Mouse (Mus musculus): ENCODE measurements around the gene Snx8. TPM values are rescaled to one million over a fixed set of nuclear protein-coding genes. Genes with fewer than 3 reads are reported as not detected.
A peak's percentile ranks its signal among the peaks of the same experiment; 100 is the strongest.

The Snx8 gene
- polyA plus RNA-seq, 1 experiment, result 20.0 TPM

- Histone ChIP-seq H3K4me3 (replicated peaks; ENCODE audit: extremely low read depth, low read depth, low read length) (no peak overlapping the region), H3K4me1 (ENCODE audit: control insufficient read depth, insufficient read depth, low read length) (no peaks in the 10 kb centered on the region; the same call in 1 of the 2 replicates)
- no peak for DNase-seq
- 31% methylated on average over 2 of the region's 2 CpGs for WGBS
- TF ChIP-seq POLR2A (IDR thresholded peaks at IDR 0.05; ENCODE audit: borderline replicate concordance, extremely low read depth, low read depth, low read length) (no peak), CTCF (IDR thresholded peaks at IDR 0.05; ENCODE audit: insufficient read depth, low read length) (no peak)
These were observed 55.4 kb downstream of the Snx8 start for GRCm38 (mm10) chr5:140333631-140334030.

- no peak for DNase-seq
- no peak overlapping the region for H3K4me3 ChIP-seq (replicated peaks; ENCODE audit: extremely low read depth, low read depth, low read length)
- TF ChIP-seq POLR2A (IDR thresholded peaks at IDR 0.05; ENCODE audit: borderline replicate concordance, extremely low read depth, low read depth, low read length) (no peak), CTCF (IDR thresholded peaks at IDR 0.05; ENCODE audit: insufficient read depth, low read length) (no peak)
- 31% methylated on average over 4 of the region's 4 CpGs for WGBS
- no peaks in the 10 kb centered on the region; the same call in 1 of the 2 replicates for H3K4me1 ChIP-seq (ENCODE audit: control insufficient read depth, insufficient read depth, low read length)
These were observed 56.5 kb downstream of the Snx8 start for GRCm38 (mm10) chr5:140332519-140332918.

GRCm38 (mm10) chr5:140331615-140332512 is 57.2 kb downstream of the Snx8 start, which contains the start of gene Mrm2:
Gene Mrm2, minus strand, starts transcription at chr5:140331898.
- H3K4me3 ChIP-seq (replicated peaks; ENCODE audit: extremely low read depth, low read depth, low read length), result peak within 1 kb of the TSS; percentile 90
- H3K4me1 ChIP-seq (ENCODE audit: control insufficient read depth, insufficient read depth, low read length), result no peaks in the 10 kb centered on the region; the same call in 1 of the 2 replicates
- DNase-seq, result peak; percentile 85
- TF ChIP-seq CTCF (IDR thresholded peaks at IDR 0.05; ENCODE audit: insufficient read depth, low read length) (peak; percentile 83), POLR2A (IDR thresholded peaks at IDR 0.05; ENCODE audit: borderline replicate concordance, extremely low read depth, low read depth, low read length) (peak; percentile 78; the same call in 1 of the 2 replicates)
- WGBS, result 1% methylated on average over 39 of the region's 39 CpGs

- H3K4me1 ChIP-seq (ENCODE audit: control insufficient read depth, insufficient read depth, low read length), result 0 out of 2 replicates have a peak, but pooled peaks cover 4% of the 10 kb centered on the region
- H3K4me3 ChIP-seq (replicated peaks; ENCODE audit: extremely low read depth, low read depth, low read length), result no peak overlapping the region
- TF ChIP-seq CTCF (IDR thresholded peaks at IDR 0.05; ENCODE audit: insufficient read depth, low read length) (no peak), POLR2A (IDR thresholded peaks at IDR 0.05; ENCODE audit: borderline replicate concordance, extremely low read depth, low read depth, low read length) (no peak)
- 73% methylated on average over 5 of the region's 5 CpGs for WGBS
- DNase-seq, result no peak
These were observed 65.0 kb downstream of the Snx8 start for GRCm38 (mm10) chr5:140324058-140324457.

- under 1% methylated on average over 17 of the region's 17 CpGs for WGBS
These were observed 67.1 kb downstream of the Snx8 start for GRCm38 (mm10) chr5:140321756-140322575.

GRCm38 (mm10) chr5:140321042-140321755 is 67.9 kb downstream of the Snx8 start, which contains the start of the genes Mad1l1 and Nudt1:
Gene Mad1l1, minus strand, starts transcription at chr5:140321552.
Gene Nudt1, plus strand, starts transcription at chr5:140321656.
- TF ChIP-seq POLR2A (IDR thresholded peaks at IDR 0.05; ENCODE audit: borderline replicate concordance, extremely low read depth, low read depth, low read length) (peak; percentile 81; the same call in 1 of the 2 replicates), CTCF (IDR thresholded peaks at IDR 0.05; ENCODE audit: insufficient read depth, low read length) (no peak)
- under 1% methylated on average over 57 of the region's 60 CpGs for WGBS
- Histone ChIP-seq H3K4me1 (ENCODE audit: control insufficient read depth, insufficient read depth, low read length) (0 out of 2 replicates have a peak, but pooled peaks cover 4% of the 10 kb centered on the region), H3K4me3 (replicated peaks; ENCODE audit: extremely low read depth, low read depth, low read length) (peak within 1 kb of the TSS; percentile 87)
- peak; percentile 93 for DNase-seq

More at GRCm38 (mm10) chr5:140321756-140322575, 67.1 kb downstream of the Snx8 start:
- H3K4me3 ChIP-seq (replicated peaks; ENCODE audit: extremely low read depth, low read depth, low read length), result peak overlapping the region; percentile 87
- TF ChIP-seq CTCF (IDR thresholded peaks at IDR 0.05; ENCODE audit: insufficient read depth, low read length) (0 out of 2 replicates have a peak, but pooled peaks have one; percentile 9), POLR2A (IDR thresholded peaks at IDR 0.05; ENCODE audit: borderline replicate concordance, extremely low read depth, low read depth, low read length) (no peak)
- DNase-seq, result no peak
- H3K4me1 ChIP-seq (ENCODE audit: control insufficient read depth, insufficient read depth, low read length), result 0 out of 2 replicates have a peak, but pooled peaks cover 4% of the 10 kb centered on the region

- 70% methylated on average over 3 of the region's 3 CpGs for WGBS
- DNase-seq, result no peak
- no peak for TF ChIP-seq POLR2A (IDR thresholded peaks at IDR 0.05; ENCODE audit: borderline replicate concordance, extremely low read depth, low read depth, low read length)
- no peak for TF ChIP-seq CTCF (IDR thresholded peaks at IDR 0.05; ENCODE audit: insufficient read depth, low read length)
- Histone ChIP-seq H3K4me3 (replicated peaks; ENCODE audit: extremely low read depth, low read depth, low read length) (no peak overlapping the region), H3K4me1 (ENCODE audit: control insufficient read depth, insufficient read depth, low read length) (0 out of 2 replicates have a peak, but pooled peaks cover 4% of the 10 kb centered on the region)
These were observed 72.3 kb downstream of the Snx8 start for GRCm38 (mm10) chr5:140316716-140317115.

GRCm38 (mm10) chr5:140307602-140308001 is 81.5 kb downstream of the Snx8 start:
- no peaks in the 10 kb centered on the region for H3K4me1 ChIP-seq (ENCODE audit: control insufficient read depth, insufficient read depth, low read length)
- TF ChIP-seq POLR2A (IDR thresholded peaks at IDR 0.05; ENCODE audit: borderline replicate concordance, extremely low read depth, low read depth, low read length) (no peak), CTCF (IDR thresholded peaks at IDR 0.05; ENCODE audit: insufficient read depth, low read length) (no peak)
- 88% methylated on average over 14 of the region's 14 CpGs for WGBS
- DNase-seq, result no peak
- no peak overlapping the region for H3K4me3 ChIP-seq (replicated peaks; ENCODE audit: extremely low read depth, low read depth, low read length)

Data from lung, adult 2 months (tissue).